Mouse (Mus musculus) embryonic facial prominence, embryonic 13.5 days (tissue): ENCODE data around the gene Lhx2. TPM values are rescaled to one million over a fixed set of nuclear protein-coding genes. Genes with fewer than 3 reads are reported as not detected.

Experiments used
- ATAC-seq: fragments of 200-750 bp; cut with Nextera tagmentation; 2 replicates; pipeline ENCODE4 v1.8.0; 2017; ENCODE audit warnings: low read depth; ENCODE audit not compliant: insufficient number of reproducible peaks, insufficient read depth, low FRiP score, low TSS enrichment
- H3K27ac ChIP-seq: fragments of 300-500 bp; sonication (generic); 2 replicates; pipeline ENCODE4 v1.5.1; 2015; ENCODE audit warnings: moderate library complexity, mild to moderate bottlenecking, inconsistent platforms
- H3K27me3 ChIP-seq: fragments of 300-500 bp; sonication (generic); 2 replicates; pipeline ENCODE4 v1.6.1; 2015; ENCODE audit warnings: mild to moderate bottlenecking, inconsistent platforms
- H3K36me3 ChIP-seq: fragments of 300-500 bp; sonication (generic); 2 replicates; pipeline ENCODE4 v1.6.1; 2015; ENCODE audit warnings: mild to moderate bottlenecking, inconsistent platforms
- H3K4me1 ChIP-seq: fragments of 300-500 bp; sonication (generic); 2 replicates; pipeline ENCODE4 v1.6.1; 2015; ENCODE audit warnings: inconsistent platforms
- H3K4me2 ChIP-seq: fragments of 300-500 bp; sonication (generic); 2 replicates; pipeline ENCODE4 v1.6.1; 2015; ENCODE audit warnings: moderate library complexity, mild to moderate bottlenecking, inconsistent platforms
- H3K4me3 ChIP-seq: fragments of 300-500 bp; sonication (generic); 2 replicates; pipeline ENCODE4 v1.5.1; 2015; ENCODE audit warnings: mild to moderate bottlenecking, inconsistent platforms
- H3K9ac ChIP-seq: fragments of 300-500 bp; sonication (generic); 2 replicates; pipeline ENCODE4 v1.6.1; 2015; ENCODE audit warnings: mild to moderate bottlenecking, inconsistent platforms
- H3K9me3 ChIP-seq: fragments of 300-500 bp; sonication (generic); 2 replicates; pipeline ENCODE4 v1.6.1; 2016; ENCODE audit warnings: inconsistent platforms
- WGBS: fragments of 180-500 bp; shearing (Covaris S2); methylation state at CpG from one replicate; pipeline ENCODE4 v1.1.7; 2015; ENCODE audit warnings: mixed read lengths; 5-methylcytosine and 5-hydroxymethylcytosine counted together
- polyA plus RNA-seq: library from polyadenylated mRNA; unstranded; fragments of >200 nt; fragmentation: Nextera tagmentation; extraction: Ambion mirVana; gene quantifications from 2 replicates; pipeline ENCODE4 v1.2.1, GENCODE M21; 2015

The Lhx2 gene
- polyA plus RNA-seq, 1 experiment from 2014 or later, result 10.0 TPM

- Histone ChIP-seq H3K9me3 (no peaks in the 10 kb centered on the region), H3K4me1 (peaks cover 44% of the 10 kb centered on the region), H3K27ac (no peak overlapping the region), H3K4me2 (peak overlapping the region; percentile 34), H3K36me3 (no peaks in the 10 kb centered on the region), H3K9ac (peak overlapping the region; percentile 27; the same call in 1 of the 2 replicates), H3K4me3 (peak overlapping the region; percentile 29), H3K27me3 (peaks cover 98% of the 10 kb centered on the region)
- 1% methylated on average over 34 of the region's 34 CpGs for WGBS
- no peak for ATAC-seq
Measured at GRCm38 (mm10) chr2:38354717-38355510, 15.8 kb downstream of the Lhx2 start.

GRCm38 (mm10) chr2:38355731-38356427, 16.8 kb downstream of the Lhx2 start:
- H3K27me3 ChIP-seq, result peaks cover 98% of the 10 kb centered on the region
- no peaks in the 10 kb centered on the region for H3K9me3 ChIP-seq
- H3K4me1 ChIP-seq, result peaks cover 37% of the 10 kb centered on the region
- peak overlapping the region; percentile 28 for H3K4me3 ChIP-seq
- H3K36me3 ChIP-seq, result no peaks in the 10 kb centered on the region
- no peak for ATAC-seq
- peak overlapping the region; percentile 45 for H3K4me2 ChIP-seq
- H3K27ac ChIP-seq, result no peak overlapping the region
- H3K9ac ChIP-seq, result no peak overlapping the region
- 1% methylated on average over 19 of the region's 19 CpGs for WGBS

- Histone ChIP-seq H3K4me3 (peak overlapping the region; percentile 28), H3K9ac (0 out of 2 replicates have a peak overlapping the region, but pooled peaks have one; percentile 36), H3K4me1 (peaks cover 30% of the 10 kb centered on the region), H3K27ac (no peak overlapping the region), H3K9me3 (no peaks in the 10 kb centered on the region), H3K27me3 (peaks cover 98% of the 10 kb centered on the region), H3K36me3 (no peaks in the 10 kb centered on the region), H3K4me2 (peak overlapping the region; percentile 45)
- WGBS, result 1% methylated on average over 52 of the region's 53 CpGs
- no peak for ATAC-seq
Measured at GRCm38 (mm10) chr2:38356428-38357260, 17.6 kb downstream of the Lhx2 start.

- H3K4me3 ChIP-seq, result peak overlapping the region; percentile 28
- 3% methylated on average over 35 of the region's 35 CpGs for WGBS
- peak overlapping the region; percentile 45 for H3K4me2 ChIP-seq
- peaks cover 25% of the 10 kb centered on the region for H3K4me1 ChIP-seq
- no peak overlapping the region for H3K27ac ChIP-seq
- H3K27me3 ChIP-seq, result peaks cover 98% of the 10 kb centered on the region
- H3K36me3 ChIP-seq, result no peaks in the 10 kb centered on the region
- ATAC-seq, result no peak
- no peaks in the 10 kb centered on the region for H3K9me3 ChIP-seq
- 0 out of 2 replicates have a peak overlapping the region, but pooled peaks have one; percentile 16 for H3K9ac ChIP-seq
Measured at GRCm38 (mm10) chr2:38357294-38358246, 18.5 kb downstream of the Lhx2 start.

- Histone ChIP-seq H3K27ac (no peak overlapping the region), H3K36me3 (no peaks in the 10 kb centered on the region), H3K27me3 (peaks cover 98% of the 10 kb centered on the region), H3K9me3 (no peaks in the 10 kb centered on the region), H3K4me3 (no peak overlapping the region), H3K4me2 (no peak overlapping the region), H3K4me1 (peaks cover 25% of the 10 kb centered on the region), H3K9ac (no peak overlapping the region)
- no peak for ATAC-seq
- 10% methylated on average over 3 of the region's 3 CpGs for WGBS
Measured at GRCm38 (mm10) chr2:38358611-38359010, 19.5 kb downstream of the Lhx2 start.

GRCm38 (mm10) chr2:38359186-38359585, 20.1 kb downstream of the Lhx2 start:
- no peak for ATAC-seq
- Histone ChIP-seq H3K9me3 (no peaks in the 10 kb centered on the region), H3K4me2 (no peak overlapping the region), H3K9ac (no peak overlapping the region), H3K4me1 (peaks cover 24% of the 10 kb centered on the region), H3K4me3 (no peak overlapping the region), H3K27me3 (peaks cover 98% of the 10 kb centered on the region), H3K36me3 (no peaks in the 10 kb centered on the region), H3K27ac (no peak overlapping the region)
- WGBS, result 2% methylated on average over 10 of the region's 10 CpGs

- no peak for ATAC-seq
- H3K4me2 ChIP-seq, result no peak overlapping the region
- no peaks in the 10 kb centered on the region for H3K36me3 ChIP-seq
- H3K4me3 ChIP-seq, result no peak overlapping the region
- H3K4me1 ChIP-seq, result peaks cover 18% of the 10 kb centered on the region
- no peaks in the 10 kb centered on the region for H3K9me3 ChIP-seq
- peaks cover 97% of the 10 kb centered on the region for H3K27me3 ChIP-seq
- H3K9ac ChIP-seq, result no peak overlapping the region
- 6% methylated on average over 13 of the region's 13 CpGs for WGBS
- no peak overlapping the region for H3K27ac ChIP-seq
Measured at GRCm38 (mm10) chr2:38359811-38360210, 20.7 kb downstream of the Lhx2 start.

- peaks cover 93% of the 10 kb centered on the region for H3K27me3 ChIP-seq
- H3K36me3 ChIP-seq, result no peaks in the 10 kb centered on the region
- no peak overlapping the region for H3K4me2 ChIP-seq
- no peak for ATAC-seq
- no peak overlapping the region for H3K27ac ChIP-seq
- WGBS, result 54% methylated on average over 7 of the region's 7 CpGs
- H3K4me3 ChIP-seq, result no peak overlapping the region
- no peak overlapping the region for H3K9ac ChIP-seq
- H3K4me1 ChIP-seq, result peaks cover 6% of the 10 kb centered on the region; the same call in 1 of the 2 replicates
- H3K9me3 ChIP-seq, result no peaks in the 10 kb centered on the region
Measured at GRCm38 (mm10) chr2:38366222-38366621, 27.1 kb downstream of the Lhx2 start.

- 12% methylated on average over 9 of the region's 9 CpGs for whole genome bisulfite sequencing
- no peaks in the 10 kb centered on the region for H3K36me3 ChIP-seq
- H3K27me3 ChIP-seq, result peaks cover 86% of the 10 kb centered on the region
- H3K27ac ChIP-seq, result no peak overlapping the region
- H3K4me1 ChIP-seq, result peaks cover 9% of the 10 kb centered on the region
- no peak overlapping the region for H3K9ac ChIP-seq
- no peaks in the 10 kb centered on the region for H3K9me3 ChIP-seq
- no peak overlapping the region for H3K4me3 ChIP-seq
- ATAC-seq, result no peak
- H3K4me2 ChIP-seq, result no peak overlapping the region
Measured at GRCm38 (mm10) chr2:38367023-38367422, 27.9 kb downstream of the Lhx2 start.

GRCm38 (mm10) chr2:38367852-38368251, 28.8 kb downstream of the Lhx2 start:
- Histone ChIP-seq H3K4me2 (no peak overlapping the region), H3K9ac (no peak overlapping the region), H3K27ac (no peak overlapping the region), H3K36me3 (no peaks in the 10 kb centered on the region), H3K4me3 (no peak overlapping the region), H3K27me3 (peaks cover 86% of the 10 kb centered on the region), H3K9me3 (no peaks in the 10 kb centered on the region), H3K4me1 (peaks cover 12% of the 10 kb centered on the region)
- WGBS, result 63% methylated on average over 5 of the region's 5 CpGs
- ATAC-seq, result no peak
